Mouse (Mus musculus) limb, embryonic 10.5 days (tissue): ENCODE results near the gene Cst3. TPM values are rescaled to one million over a fixed set of nuclear protein-coding genes. Genes with fewer than 3 reads are reported as not detected.

Experiments
- DNase-seq: peaks from one replicate; pipeline ENCODE4 v3.0.0-alpha.2; 2017; ENCODE audit warnings: low spot score
- H3K27ac ChIP-seq: fragments of 300-500 bp; sonication (generic); 2 replicates; pipeline ENCODE4 v1.5.1; 2016; ENCODE audit warnings: mild to moderate bottlenecking
- H3K27me3 ChIP-seq: fragments of 300-500 bp; sonication (generic); 2 replicates; pipeline ENCODE4 v1.6.1; 2016; ENCODE audit warnings: low read depth, mild to moderate bottlenecking; ENCODE audit not compliant: poor library complexity, severe bottlenecking
- H3K36me3 ChIP-seq: fragments of 300-500 bp; sonication (generic); 2 replicates; pipeline ENCODE4 v1.6.1; 2016; ENCODE audit warnings: mild to moderate bottlenecking, moderate library complexity
- H3K4me1 ChIP-seq: fragments of 300-500 bp; sonication (generic); 2 replicates; pipeline ENCODE4 v1.6.1; 2016
- H3K4me3 ChIP-seq: fragments of 300-500 bp; sonication (generic); 2 replicates; pipeline ENCODE4 v1.5.1; 2016; ENCODE audit warnings: mild to moderate bottlenecking, moderate library complexity
- H3K9me3 ChIP-seq: fragments of 300-500 bp; sonication (generic); replicated peaks from 2 replicates; pipeline ENCODE4 v1.6.1; 2016; ENCODE audit warnings: mild to moderate bottlenecking
- WGBS: fragments of 180-500 bp; shearing (Covaris S2); methylation state at CpG from one replicate; pipeline ENCODE4 v1.1.7; 2016; 5-methylcytosine and 5-hydroxymethylcytosine counted together
- polyA plus RNA-seq: library from polyadenylated mRNA; unstranded; fragments of >200 nt; fragmentation: Nextera tagmentation; extraction: Ambion mirVana; gene quantifications from 2 replicates; pipeline ENCODE4 v1.2.1, GENCODE M21; 2016

The Cst3 gene
- polyA plus RNA-seq, 1 experiment from 2014 or later, result 241 TPM

DNA sequence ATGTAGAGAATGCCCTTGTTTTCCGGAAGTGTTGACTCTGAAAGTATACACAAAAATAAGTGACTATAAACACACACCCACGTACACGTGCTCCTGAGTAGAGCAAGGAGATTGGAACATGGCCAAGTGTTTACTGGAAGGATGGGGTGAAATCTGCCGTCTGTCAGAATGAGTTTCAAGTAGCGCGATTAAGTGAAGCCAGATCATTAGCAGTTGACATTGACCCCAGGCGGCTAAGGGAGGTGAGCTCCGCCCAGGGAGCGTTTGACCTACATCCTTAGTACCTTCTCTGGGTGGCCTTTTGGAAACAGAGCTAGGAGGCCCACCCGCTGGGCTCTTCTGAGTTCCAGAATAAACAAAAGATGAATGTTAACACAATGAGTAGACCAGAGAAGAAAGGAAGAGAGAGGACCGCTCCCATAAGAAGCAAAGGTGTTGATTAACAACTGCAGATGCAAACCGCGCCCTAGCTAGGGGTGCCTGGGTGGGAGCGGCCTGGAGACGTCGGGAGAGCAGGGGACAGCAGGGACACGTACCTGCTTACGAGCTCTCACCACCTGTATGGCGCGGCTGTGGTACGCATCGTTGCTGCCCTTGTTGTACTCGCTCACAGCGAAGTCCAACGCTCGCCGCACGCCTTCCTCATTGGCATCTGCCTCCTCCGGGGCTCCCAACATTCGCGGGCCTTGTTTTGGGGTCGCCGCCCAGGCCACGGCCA is 716 bp downstream of the Cst3 start:
- Histone ChIP-seq H3K9me3 (no peaks in the 10 kb centered on the region), H3K4me1 (peaks cover 40% of the 10 kb centered on the region), H3K36me3 (peaks cover 29% of the 10 kb centered on the region), H3K27me3 (no peaks in the 10 kb centered on the region), H3K27ac (peak overlapping the region; percentile 94), H3K4me3 (peak overlapping the region; percentile 85)
- no peak for DNase-seq
- WGBS, result under 1% methylated on average over 34 of the region's 34 CpGs

- H3K9me3 ChIP-seq, result no peaks in the 10 kb centered on the region
- WGBS, result 62% methylated on average over 3 of the region's 3 CpGs
- H3K36me3 ChIP-seq, result peaks cover 29% of the 10 kb centered on the region
- DNase-seq, result no peak
- peaks cover 38% of the 10 kb centered on the region for H3K4me1 ChIP-seq
- peak overlapping the region; percentile 94; the same call in 1 of the 2 replicates for H3K27ac ChIP-seq
- peak overlapping the region; percentile 85 for H3K4me3 ChIP-seq
- no peaks in the 10 kb centered on the region for H3K27me3 ChIP-seq
Observed at GRCm38 (mm10) chr2:148874224-148874616, 1.3 kb downstream of the Cst3 start.

GRCm38 (mm10) chr2:148872860-148873259 is 2.6 kb downstream of the Cst3 start:
- Histone ChIP-seq H3K4me1 (peaks cover 29% of the 10 kb centered on the region), H3K4me3 (no peak overlapping the region), H3K27me3 (no peaks in the 10 kb centered on the region), H3K27ac (no peak overlapping the region), H3K9me3 (no peaks in the 10 kb centered on the region), H3K36me3 (peaks cover 29% of the 10 kb centered on the region)
- no peak for DNase-seq
- WGBS, result 90% methylated on average over 4 of the region's 4 CpGs

DNA sequence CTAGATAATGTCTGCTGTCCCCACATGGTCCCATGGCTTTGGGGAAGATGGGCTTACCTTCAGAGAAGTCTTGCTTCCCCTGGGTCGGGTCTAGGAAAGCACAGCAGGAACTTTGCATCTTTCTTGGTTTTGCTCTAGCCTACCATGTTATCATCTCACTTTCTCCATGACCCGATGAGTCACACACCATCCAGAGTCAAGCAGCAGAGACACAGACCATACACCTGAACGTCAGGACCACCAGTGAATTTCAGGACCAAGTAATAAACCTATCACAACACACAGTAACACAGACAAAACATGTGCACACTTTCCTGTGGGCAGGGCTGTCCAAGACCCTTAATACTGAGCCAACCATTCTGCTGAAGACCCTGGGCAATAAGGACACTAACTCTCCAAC is 5.0 kb downstream of the Cst3 start:
- Histone ChIP-seq H3K27me3 (no peaks in the 10 kb centered on the region), H3K27ac (no peak overlapping the region), H3K36me3 (peaks cover 29% of the 10 kb centered on the region), H3K9me3 (no peaks in the 10 kb centered on the region), H3K4me3 (no peak overlapping the region), H3K4me1 (peaks cover 21% of the 10 kb centered on the region)
- DNase-seq, result no peak
- WGBS, result 93% methylated on average over 3 of the region's 3 CpGs

DNA sequence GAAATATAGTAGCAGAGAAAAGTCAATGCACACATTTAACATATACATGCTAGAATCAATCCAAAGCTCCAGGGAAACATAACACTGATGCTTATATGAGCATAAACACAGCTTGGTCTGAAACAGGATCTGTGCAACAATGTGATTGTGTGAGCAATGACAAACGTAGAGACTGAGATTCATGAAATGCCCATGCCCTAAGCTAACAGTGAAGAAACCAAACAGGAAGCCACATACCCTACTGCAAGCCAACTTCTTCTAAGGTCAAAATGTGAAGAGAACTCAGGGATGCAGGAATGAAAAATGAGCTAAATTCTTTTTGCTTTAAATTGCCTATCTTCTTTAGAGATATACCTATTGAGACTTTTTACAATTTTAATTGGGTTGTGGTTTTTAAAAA is 6.5 kb downstream of the Cst3 start:
- H3K27me3 ChIP-seq, result no peaks in the 10 kb centered on the region
- no peak overlapping the region for H3K27ac ChIP-seq
- no peak overlapping the region for H3K4me3 ChIP-seq
- H3K36me3 ChIP-seq, result peaks cover 29% of the 10 kb centered on the region
- no peak for DNase-seq
- WGBS, result 86% methylated on average over 1 of the region's 1 CpGs
- H3K9me3 ChIP-seq, result no peaks in the 10 kb centered on the region
- peaks cover 12% of the 10 kb centered on the region for H3K4me1 ChIP-seq

- Histone ChIP-seq H3K4me3 (no peak within 1 kb of the TSS), H3K27me3 (no peaks in the 10 kb centered on the region), H3K9me3 (no peaks in the 10 kb centered on the region), H3K36me3 (no peaks in the 10 kb centered on the region), H3K27ac (no peak within 1 kb of the TSS), H3K4me1 (no peaks in the 10 kb centered on the region)
- no peak for DNase-seq
- 70% methylated on average over 2 of the region's 2 CpGs for WGBS
Observed at GRCm38 (mm10) chr2:148864966-148865365, 10.5 kb downstream of the Cst3 start, which contains the start of gene 9230104L09Rik. Gene 9230104L09Rik (minus strand): TSS chr2:148865038.

DNA sequence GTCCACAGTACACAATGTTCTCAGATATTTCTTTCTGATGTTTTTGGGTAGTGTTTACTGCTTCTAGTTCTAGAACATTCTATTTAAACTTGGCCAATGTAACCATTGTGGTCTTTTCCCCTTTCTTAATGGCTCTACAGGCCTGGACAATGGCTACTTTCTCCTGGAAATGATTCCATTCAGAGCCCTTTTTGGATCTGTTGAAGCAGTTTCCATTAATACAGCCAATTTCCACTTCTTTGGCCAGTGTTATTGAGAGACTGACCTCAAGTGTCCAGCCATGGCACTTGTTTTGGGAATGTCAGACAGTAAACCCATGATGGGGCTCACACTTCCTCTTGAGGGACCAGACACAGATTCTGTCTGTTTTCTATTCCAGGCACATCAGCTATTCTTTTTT is 13.8 kb downstream of the Cst3 start:
- Histone ChIP-seq H3K27me3 (no peaks in the 10 kb centered on the region), H3K4me3 (no peak overlapping the region), H3K4me1 (no peaks in the 10 kb centered on the region), H3K27ac (no peak overlapping the region), H3K36me3 (no peaks in the 10 kb centered on the region), H3K9me3 (no peaks in the 10 kb centered on the region)
- no peak for DNase-seq

GRCm38 (mm10) chr2:148860993-148861392 is 14.5 kb downstream of the Cst3 start:
- no peak for DNase-seq
- Histone ChIP-seq H3K4me3 (no peak overlapping the region), H3K4me1 (no peaks in the 10 kb centered on the region), H3K27ac (no peak overlapping the region), H3K9me3 (no peaks in the 10 kb centered on the region), H3K27me3 (no peaks in the 10 kb centered on the region), H3K36me3 (no peaks in the 10 kb centered on the region)
- 94% methylated on average over 4 of the region's 4 CpGs for WGBS

- Histone ChIP-seq H3K36me3 (no peaks in the 10 kb centered on the region), H3K27me3 (no peaks in the 10 kb centered on the region), H3K9me3 (no peaks in the 10 kb centered on the region), H3K4me3 (no peak overlapping the region), H3K4me1 (no peaks in the 10 kb centered on the region), H3K27ac (no peak overlapping the region)
- WGBS, result 91% methylated on average over 4 of the region's 4 CpGs
- no peak for DNase-seq
Observed at GRCm38 (mm10) chr2:148857506-148857905, 18.0 kb downstream of the Cst3 start.

DNA sequence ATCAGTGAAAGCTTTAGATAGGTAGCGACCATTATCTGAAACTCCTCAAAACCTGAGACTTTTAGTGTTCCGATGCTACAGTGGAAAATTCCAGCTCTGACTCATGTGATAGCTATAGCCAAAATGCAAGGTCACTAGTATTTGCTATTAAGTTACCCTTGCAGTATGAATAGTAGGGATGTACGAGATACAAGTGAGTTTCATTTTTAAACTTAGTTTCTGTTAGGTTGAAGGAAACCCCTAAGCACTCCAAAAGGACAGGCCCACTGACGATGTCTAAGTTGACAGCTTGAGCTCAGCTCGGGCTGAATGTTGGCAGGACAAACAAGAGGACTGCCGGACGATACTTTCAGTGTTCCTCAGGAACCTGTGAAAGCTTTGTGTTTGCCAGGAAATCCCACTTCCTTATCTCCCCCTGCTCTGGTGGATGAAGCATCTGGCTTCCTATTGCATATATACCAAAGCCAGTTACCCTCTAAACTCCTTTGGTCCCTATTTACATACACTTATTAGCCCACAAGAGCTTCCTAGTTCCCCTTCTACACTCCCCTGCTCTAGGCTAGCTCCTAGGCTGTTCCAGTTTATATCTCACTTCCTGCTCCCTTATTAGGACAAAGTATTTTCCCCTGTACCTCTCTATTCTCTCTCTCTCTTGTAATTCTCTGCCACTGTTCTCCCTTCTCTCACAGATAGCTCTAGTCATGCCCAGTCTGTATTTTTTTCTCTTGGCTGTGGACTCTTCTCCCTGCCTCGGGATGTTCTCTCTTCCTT is 18.7 kb downstream of the Cst3 start:
- Histone ChIP-seq H3K4me3 (no peak overlapping the region), H3K27me3 (no peaks in the 10 kb centered on the region), H3K27ac (no peak overlapping the region), H3K36me3 (no peaks in the 10 kb centered on the region), H3K4me1 (no peaks in the 10 kb centered on the region), H3K9me3 (no peaks in the 10 kb centered on the region)
- WGBS, result 76% methylated on average over 8 of the region's 8 CpGs
- no peak for DNase-seq

GRCm38 (mm10) chr2:148851116-148851906 is 24.2 kb downstream of the Cst3 start:
- H3K27ac ChIP-seq, result no peak overlapping the region
- H3K9me3 ChIP-seq, result no peaks in the 10 kb centered on the region
- 49% methylated on average over 8 of the region's 8 CpGs for WGBS

DNA sequence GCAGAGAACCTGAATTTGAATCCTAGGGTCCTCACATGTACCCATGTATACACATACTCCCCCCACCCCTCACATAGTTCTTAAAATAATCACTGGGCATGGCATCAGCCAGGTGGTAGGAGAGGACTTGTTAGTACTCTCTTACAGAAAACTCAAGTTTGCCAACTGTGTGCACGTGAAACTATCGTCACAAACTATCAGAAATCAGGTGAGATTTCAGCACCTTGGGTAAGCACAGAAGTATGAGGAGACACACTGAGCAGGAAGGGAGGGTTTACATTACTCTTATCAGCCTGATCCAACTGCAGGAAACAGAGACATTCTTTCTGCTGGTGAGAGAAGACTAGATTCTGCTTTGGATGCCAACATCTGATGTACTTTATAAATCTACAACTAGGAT is 36.3 kb downstream of the Cst3 start:
- Histone ChIP-seq H3K4me3 (no peak overlapping the region), H3K27me3 (no peaks in the 10 kb centered on the region), H3K4me1 (0 out of 2 replicates have a peak, but pooled peaks cover 5% of the 10 kb centered on the region), H3K36me3 (no peaks in the 10 kb centered on the region), H3K27ac (no peak overlapping the region), H3K9me3 (no peaks in the 10 kb centered on the region)
- 95% methylated on average over 2 of the region's 2 CpGs for WGBS
- no peak for DNase-seq

More at GRCm38 (mm10) chr2:148851116-148851906, 24.2 kb downstream of the Cst3 start:
- Histone ChIP-seq H3K36me3 (no peaks in the 10 kb centered on the region), H3K4me1 (no peaks in the 10 kb centered on the region), H3K27me3 (no peaks in the 10 kb centered on the region), H3K4me3 (no peak overlapping the region)
- DNase-seq, result peak; percentile 60
